ENCODE assay signal across 8 mouse cellular contexts in genomic region chr3:96558668-96559196, GRCm38 (mm10). TPM values are rescaled to one million over a fixed set of nuclear protein-coding genes. Genes with fewer than 3 reads are reported as not detected.
DNase-seq lines count a peak whose midpoint lies in the region; ATAC-seq and TF ChIP-seq lines count a peak whose summit lies in the region.

No protein-coding gene starts in this region.

- no peaks in the 10 kb centered on the region for H3K9me3 ChIP-seq in kidney, embryonic 14.5 days (ENCODE audit: control insufficient read depth, low read length)
- H3K9me3 ChIP-seq in hindbrain, embryonic 11.5 days (ENCODE audit: control insufficient read depth, low read length): no peaks in the 10 kb centered on the region
- no peaks in the 10 kb centered on the region for H3K9me3 ChIP-seq in midbrain, embryonic 10.5 days (replicated peaks)

- H3K4me1 ChIP-seq in kidney, embryonic 14.5 days (ENCODE audit: control insufficient read depth, insufficient read depth, low read length): peaks cover 44% of the 10 kb centered on the region
- peaks cover 17% of the 10 kb centered on the region for H3K4me1 ChIP-seq in bone marrow macrophage, adult 2 months (ENCODE audit: control insufficient read depth, insufficient read depth, low read length)
- H3K4me1 ChIP-seq in hindbrain, embryonic 11.5 days (replicated peaks; ENCODE audit: control insufficient read depth, insufficient read depth, low read length): no peaks in the 10 kb centered on the region; the same call in 1 of the 2 replicates
- H3K4me1 ChIP-seq in midbrain, embryonic 10.5 days: peaks cover 56% of the 10 kb centered on the region

- 26% methylated on average over 10 of the region's 10 CpGs for WGBS in kidney, embryonic 14.5 days
- WGBS in hindbrain, embryonic 11.5 days: 49% methylated on average over 10 of the region's 10 CpGs
- 59% methylated on average over 10 of the region's 10 CpGs for WGBS in midbrain, embryonic 10.5 days

- peak overlapping the region; percentile 81 for H3K4me2 ChIP-seq in kidney, embryonic 14.5 days (replicated peaks; ENCODE audit: low read depth, low read length)
- H3K4me2 ChIP-seq in hindbrain, embryonic 11.5 days (replicated peaks; ENCODE audit: low read depth, low read length): peak overlapping the region; percentile 65

- DNase-seq in kidney, adult 11 months: no peak
- no peak for DNase-seq in hindbrain, embryonic 11.5 days (ENCODE audit: low spot score)
- DNase-seq in midbrain, embryonic 10.5 days (ENCODE audit: low spot score): no peak
- DNase-seq in embryo, embryonic 9.5 days (ENCODE audit: extremely low spot score): no peak
- DNase-seq in cerebellum, adult 18-20 months: no peak
- DNase-seq in right cerebral cortex, postnatal 10 days (ENCODE audit: low spot score in 2 of 2): no peak

- ATAC-seq in kidney, embryonic 14.5 days (ENCODE audit: low FRiP score, low TSS enrichment): no peak
- ATAC-seq in hindbrain, embryonic 11.5 days (ENCODE audit: low FRiP score): no peak

- no peak for TF ChIP-seq POLR2A in bone marrow macrophage, adult 2 months (IDR thresholded peaks at IDR 0.05; ENCODE audit: borderline replicate concordance, low read depth, low read length)

- peak overlapping the region; percentile 86 for H3K9ac ChIP-seq in kidney, embryonic 14.5 days (ENCODE audit: low read depth, low read length)
- peak overlapping the region; percentile 77 for H3K9ac ChIP-seq in hindbrain, embryonic 11.5 days (ENCODE audit: low read depth, low read length)

- no peak for TF ChIP-seq CTCF in bone marrow macrophage, adult 2 months (IDR thresholded peaks at IDR 0.05; ENCODE audit: low read depth, low read length)

- H3K36me3 ChIP-seq in kidney, embryonic 14.5 days (ENCODE audit: control insufficient read depth, insufficient read depth, low read length): peaks cover 24% of the 10 kb centered on the region
- no peaks in the 10 kb centered on the region for H3K36me3 ChIP-seq in hindbrain, embryonic 11.5 days (ENCODE audit: control insufficient read depth, insufficient read depth, low read length)
- H3K36me3 ChIP-seq in midbrain, embryonic 10.5 days: peaks cover 23% of the 10 kb centered on the region

- peak overlapping the region; percentile 78; the same call in 1 of the 2 replicates for H3K27ac ChIP-seq in kidney, embryonic 14.5 days (ENCODE audit: low read depth, low read length)
- peak overlapping the region; percentile 100 for H3K27ac ChIP-seq in bone marrow macrophage, adult 2 months (ENCODE audit: insufficient read depth, low read depth, low read length)
- H3K27ac ChIP-seq in hindbrain, embryonic 11.5 days (ENCODE audit: low read depth, low read length): no peak overlapping the region
- peak overlapping the region; percentile 90 for H3K27ac ChIP-seq in midbrain, embryonic 10.5 days (replicated peaks)

- peak overlapping the region; percentile 79 for H3K4me3 ChIP-seq in kidney, embryonic 14.5 days (ENCODE audit: low read length)
- peak overlapping the region; percentile 85 for H3K4me3 ChIP-seq in bone marrow macrophage, adult 2 months (ENCODE audit: insufficient read depth, low read length)
- H3K4me3 ChIP-seq in hindbrain, embryonic 11.5 days (ENCODE audit: low read depth, low read length): peak overlapping the region; percentile 75
- peak overlapping the region; percentile 81 for H3K4me3 ChIP-seq in midbrain, embryonic 10.5 days

- H3K27me3 ChIP-seq in kidney, embryonic 14.5 days (ENCODE audit: control insufficient read depth, insufficient read depth, low read length): no peaks in the 10 kb centered on the region
- H3K27me3 ChIP-seq in hindbrain, embryonic 11.5 days (ENCODE audit: control insufficient read depth, insufficient read depth, low read length): no peaks in the 10 kb centered on the region
- no peaks in the 10 kb centered on the region for H3K27me3 ChIP-seq in midbrain, embryonic 10.5 days (ENCODE audit: low read depth, poor library complexity, severe bottlenecking)

RNA-seq across cellular contexts. Expression of gene Txnip, which starts 1.0 kb away (rescaled TPM):
- polyA plus RNA-seq in kidney, embryonic 14.5 days (2014; fragmentation: Nextera tagmentation; extraction: Ambion mirVana): 91.1 and 148 TPM in 2 replicates
- polyA plus RNA-seq in bone marrow macrophage, adult 2 months (2012; ENCODE audit: insufficient read depth, insufficient read length, missing spikeins): 868 and 944 TPM in 2 replicates
- polyA plus RNA-seq in hindbrain, embryonic 11.5 days (2014; fragmentation: Nextera tagmentation; extraction: Ambion mirVana): 48.9 and 53.4 TPM in 2 replicates
- polyA plus RNA-seq in midbrain, embryonic 10.5 days (2016; fragmentation: Nextera tagmentation; extraction: Ambion mirVana): 31.5 and 41.7 TPM in 2 replicates

RNA-seq across cellular contexts. Expression of gene Gm16253, which starts 18.1 kb away (rescaled TPM):
- polyA plus RNA-seq in kidney, embryonic 14.5 days (2014; fragmentation: Nextera tagmentation; extraction: Ambion mirVana): 0.72 and 1.3 TPM in 2 replicates
- not detected in 2 replicates for polyA plus RNA-seq in bone marrow macrophage, adult 2 months (2012; ENCODE audit: insufficient read depth, insufficient read length, missing spikeins)
- 0.46 and 0.70 TPM in 2 replicates for polyA plus RNA-seq in hindbrain, embryonic 11.5 days (2014; fragmentation: Nextera tagmentation; extraction: Ambion mirVana)
- polyA plus RNA-seq in midbrain, embryonic 10.5 days (2016; fragmentation: Nextera tagmentation; extraction: Ambion mirVana): 0.62 and 1.6 TPM in 2 replicates

RNA-seq across cellular contexts. Expression of gene Hfe2, which starts 33.8 kb away (rescaled TPM):
- polyA plus RNA-seq in kidney, embryonic 14.5 days (2014; fragmentation: Nextera tagmentation; extraction: Ambion mirVana): 0.20 and 0.30 TPM in 2 replicates
- not detected in 2 replicates for polyA plus RNA-seq in bone marrow macrophage, adult 2 months (2012; ENCODE audit: insufficient read depth, insufficient read length, missing spikeins)
- polyA plus RNA-seq in hindbrain, embryonic 11.5 days (2014; fragmentation: Nextera tagmentation; extraction: Ambion mirVana): 1.5 and 1.6 TPM in 2 replicates
- polyA plus RNA-seq in midbrain, embryonic 10.5 days (2016; fragmentation: Nextera tagmentation; extraction: Ambion mirVana): 1.5 and 2.1 TPM in 2 replicates

RNA-seq across cellular contexts. Expression of gene Polr3gl, which starts 35.2 kb away (rescaled TPM):
- 18.0 and 22.3 TPM in 2 replicates for polyA plus RNA-seq in kidney, embryonic 14.5 days (2014; fragmentation: Nextera tagmentation; extraction: Ambion mirVana)
- polyA plus RNA-seq in bone marrow macrophage, adult 2 months (2012; ENCODE audit: insufficient read depth, insufficient read length, missing spikeins): 111 and 129 TPM in 2 replicates
- polyA plus RNA-seq in hindbrain, embryonic 11.5 days (2014; fragmentation: Nextera tagmentation; extraction: Ambion mirVana): 15.4 and 16.6 TPM in 2 replicates
- polyA plus RNA-seq in midbrain, embryonic 10.5 days (2016; fragmentation: Nextera tagmentation; extraction: Ambion mirVana): 25.2 and 31.8 TPM in 2 replicates

RNA-seq across cellular contexts. Expression of gene Ankrd34a, which starts 37.7 kb away (rescaled TPM):
- polyA plus RNA-seq in kidney, embryonic 14.5 days (2014; fragmentation: Nextera tagmentation; extraction: Ambion mirVana): 1.8 and 2.4 TPM in 2 replicates
- 0.28 TPM in 1 of 2 replicates, not detected in the other for polyA plus RNA-seq in bone marrow macrophage, adult 2 months (2012; ENCODE audit: insufficient read depth, insufficient read length, missing spikeins)
- polyA plus RNA-seq in hindbrain, embryonic 11.5 days (2014; fragmentation: Nextera tagmentation; extraction: Ambion mirVana): 2.0 and 2.4 TPM in 2 replicates
- polyA plus RNA-seq in midbrain, embryonic 10.5 days (2016; fragmentation: Nextera tagmentation; extraction: Ambion mirVana): 1.0 and 1.7 TPM in 2 replicates
